Mouse (Mus musculus): ENCODE data around the gene Srsf1. TPM values are rescaled to one million over a fixed set of nuclear protein-coding genes. Genes with fewer than 3 reads are reported as not detected.

Gene Srsf1
- 208 TPM for polyA plus RNA-seq (2014; fragmentation: Illumina TruSeq; extraction: RNeasy Lipid Tissue Mini Kit (QIAGEN cat#74804); ENCODE audit: low read depth, low replicate concordance)

GRCm38 (mm10) chr11:88046944-88047794 is at the start of gene Srsf1:
Gene Srsf1 (plus strand): TSS chr11:88047373.

DNA sequence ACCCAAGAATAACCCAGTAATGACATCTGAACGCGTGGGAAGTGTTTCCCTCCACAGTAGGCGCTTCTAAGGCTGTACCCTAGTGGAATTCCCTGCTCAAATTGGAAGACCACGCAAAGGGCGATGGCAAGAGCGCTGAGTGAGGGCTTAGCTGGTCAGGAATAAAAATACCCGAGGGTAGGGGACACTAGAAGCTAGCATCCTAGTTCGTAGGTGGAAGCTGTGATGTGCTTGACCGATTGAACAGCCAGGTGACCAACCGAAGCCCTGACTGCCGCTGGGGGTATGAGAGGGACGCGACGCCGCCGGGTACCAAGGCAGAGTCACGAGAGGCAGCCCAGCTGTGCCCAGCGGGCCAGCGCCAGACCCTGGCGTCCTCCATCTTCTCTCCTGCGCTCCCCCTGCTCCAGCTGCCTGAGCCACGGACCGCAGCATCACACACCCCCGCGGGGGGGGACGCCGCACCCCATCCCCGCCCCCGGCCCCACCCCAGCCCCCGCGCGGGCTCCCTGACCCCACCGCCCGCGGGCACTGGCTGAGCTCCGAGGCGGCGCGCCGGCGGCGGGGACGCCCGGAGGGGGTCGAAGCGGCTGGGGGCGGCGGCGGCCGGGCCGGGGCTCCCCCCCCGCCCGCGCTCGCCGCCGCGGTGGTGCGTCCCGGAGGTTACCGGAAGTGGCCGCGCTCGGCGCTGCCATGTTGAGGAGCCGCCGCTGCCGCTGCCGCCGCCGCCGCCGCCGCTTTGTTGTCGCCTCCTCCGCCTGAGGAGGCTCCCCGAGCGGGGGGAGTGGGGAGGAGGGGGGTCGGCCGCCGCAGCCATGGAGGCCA is 20.6 kb downstream of the Srsf1 start, which contains the start of gene Vezf1:
Gene Vezf1, plus strand, starts transcription at position 694 of the 825 bp plus-strand sequence.

DNA sequence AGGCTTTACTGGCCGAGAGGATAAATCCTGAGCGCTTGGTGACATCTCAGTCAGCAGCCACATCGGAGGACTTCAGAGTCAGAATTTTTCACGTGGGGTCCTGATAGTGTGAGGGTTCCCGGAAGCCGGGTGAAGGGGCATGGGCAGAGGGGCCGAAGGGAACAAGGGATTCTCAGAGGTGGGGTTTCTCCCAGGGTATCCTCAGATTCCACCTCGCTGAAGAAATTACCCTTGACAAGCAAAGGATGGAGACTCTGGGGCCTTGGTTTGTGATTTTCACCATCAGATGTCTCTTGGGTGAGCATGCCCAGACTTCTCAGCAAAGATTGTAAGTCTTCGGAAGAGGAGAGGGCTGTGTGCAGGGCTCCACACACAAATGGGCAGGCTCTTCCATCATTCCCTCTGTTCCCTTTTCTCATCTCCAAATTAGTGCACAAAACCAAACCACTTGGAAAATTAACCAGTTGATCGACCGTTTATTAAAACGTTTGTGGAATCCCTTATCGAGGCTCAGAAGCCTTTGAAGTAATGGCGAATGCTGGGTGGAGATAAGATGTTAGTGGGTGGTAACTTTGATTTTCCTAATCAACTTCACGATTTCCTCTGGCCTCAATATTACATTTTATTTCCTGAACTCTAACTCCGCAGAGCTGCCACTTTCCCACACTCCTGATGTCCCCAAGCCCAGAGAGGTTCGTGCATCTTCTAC is 51.0 kb downstream of the Srsf1 start, which contains the start of gene Cuedc1:
Gene Cuedc1, plus strand, starts transcription at position 38 of the 709 bp plus-strand sequence.

Other genes with a start within 250 kb of the Srsf1 start
- gene Lpo, start 219.1 kb upstream of the Srsf1 start, polyA plus RNA-seq (2014; fragmentation: Illumina TruSeq; extraction: RNeasy Lipid Tissue Mini Kit (QIAGEN cat#74804); ENCODE audit: low read depth, low replicate concordance) = not detected
- gene Mks1, start 194.2 kb upstream of the Srsf1 start, polyA plus RNA-seq (2014; fragmentation: Illumina TruSeq; extraction: RNeasy Lipid Tissue Mini Kit (QIAGEN cat#74804); ENCODE audit: low read depth, low replicate concordance) = 0.19 TPM
- not detected for gene Epx, start 171.8 kb upstream of the Srsf1 start, polyA plus RNA-seq (2014; fragmentation: Illumina TruSeq; extraction: RNeasy Lipid Tissue Mini Kit (QIAGEN cat#74804); ENCODE audit: low read depth, low replicate concordance)
- gene Olfr462, start 155.1 kb upstream of the Srsf1 start, polyA plus RNA-seq (2014; fragmentation: Illumina TruSeq; extraction: RNeasy Lipid Tissue Mini Kit (QIAGEN cat#74804); ENCODE audit: low read depth, low replicate concordance) = not detected
- not detected for gene Olfr463, start 150.0 kb upstream of the Srsf1 start, polyA plus RNA-seq (2014; fragmentation: Illumina TruSeq; extraction: RNeasy Lipid Tissue Mini Kit (QIAGEN cat#74804); ENCODE audit: low read depth, low replicate concordance)
- not detected for gene Olfr464, start 126.4 kb upstream of the Srsf1 start, polyA plus RNA-seq (2014; fragmentation: Illumina TruSeq; extraction: RNeasy Lipid Tissue Mini Kit (QIAGEN cat#74804); ENCODE audit: low read depth, low replicate concordance)
- gene Dynll2, start 59.8 kb upstream of the Srsf1 start, polyA plus RNA-seq (2014; fragmentation: Illumina TruSeq; extraction: RNeasy Lipid Tissue Mini Kit (QIAGEN cat#74804); ENCODE audit: low read depth, low replicate concordance) = 120 TPM
- gene Vezf1, start 20.9 kb downstream of the Srsf1 start, polyA plus RNA-seq (2014; fragmentation: Illumina TruSeq; extraction: RNeasy Lipid Tissue Mini Kit (QIAGEN cat#74804); ENCODE audit: low read depth, low replicate concordance) = 15.5 TPM
- gene Cuedc1, start 50.7 kb downstream of the Srsf1 start, polyA plus RNA-seq (2014; fragmentation: Illumina TruSeq; extraction: RNeasy Lipid Tissue Mini Kit (QIAGEN cat#74804); ENCODE audit: low read depth, low replicate concordance) = 0.19 TPM
- 30.4 TPM for gene Mrps23, start 157.0 kb downstream of the Srsf1 start, polyA plus RNA-seq (2014; fragmentation: Illumina TruSeq; extraction: RNeasy Lipid Tissue Mini Kit (QIAGEN cat#74804); ENCODE audit: low read depth, low replicate concordance)
- gene Ccdc182, start 246.7 kb downstream of the Srsf1 start, polyA plus RNA-seq (2014; fragmentation: Illumina TruSeq; extraction: RNeasy Lipid Tissue Mini Kit (QIAGEN cat#74804); ENCODE audit: low read depth, low replicate concordance) = not detected

Measured in liver, adult 10 weeks (tissue).